Mouse (Mus musculus) cerebellum, postnatal 25 days (tissue): ENCODE results near the gene Pnp.
"Not testable (repeated sequence)": the region's sequence is repeated elsewhere in the genome, so short reads cannot be mapped to it uniquely, and the experiment has no call there.

Experiments used
- DNase-seq, 2 experiments: peaks; one replicate each; pipeline ENCODE4 v3.0.0; 2021; ENCODE audit warnings: mixed read lengths in 2 of 2

Pnp gene

GRCm38 (mm10) chr14:50931493-50932020, 675 bp downstream of the Pnp start:
- DNase-seq = no peak

GRCm38 (mm10) chr14:50936649-50937048, 5.8 kb downstream of the Pnp start:
- DNase-seq = no peak

- no peak for DNase-seq
Observed at GRCm38 (mm10) chr14:50938119-50938908, 7.4 kb downstream of the Pnp start.

- no peak for DNase-seq
Observed at GRCm38 (mm10) chr14:50938940-50939339, 8.1 kb downstream of the Pnp start.

- DNase-seq = peak; percentile 93 to 95
Observed at GRCm38 (mm10) chr14:50943932-50944667, 13.2 kb downstream of the Pnp start, which contains the start of gene Gm49342. Gene Gm49342 (plus strand): TSS chr14:50944517.

GRCm38 (mm10) chr14:50944668-50945033, 13.8 kb downstream of the Pnp start:
- DNase-seq = not testable (repeated sequence)

- not testable (repeated sequence) for DNase-seq
Observed at GRCm38 (mm10) chr14:50945081-50945480, 14.2 kb downstream of the Pnp start.

- DNase-seq = not testable (repeated sequence)
Observed at GRCm38 (mm10) chr14:50945526-50945925, 14.6 kb downstream of the Pnp start.

- no peak for DNase-seq
Observed at GRCm38 (mm10) chr14:50955487-50955886, 24.6 kb downstream of the Pnp start.

- peak; percentile 60 to 73 for DNase-seq
Observed at GRCm38 (mm10) chr14:50955942-50956508, 25.1 kb downstream of the Pnp start, which contains the start of gene Pnp2. Gene Pnp2 (plus strand): TSS chr14:50955992.

GRCm38 (mm10) chr14:50956724-50957123, 25.8 kb downstream of the Pnp start:
- DNase-seq = not testable (repeated sequence)

GRCm38 (mm10) chr14:50957146-50957545, 26.3 kb downstream of the Pnp start:
- DNase-seq = not testable (repeated sequence)

GRCm38 (mm10) chr14:50958289-50958995, 27.6 kb downstream of the Pnp start:
- DNase-seq = not testable (repeated sequence)

GRCm38 (mm10) chr14:50968216-50968980, 37.5 kb downstream of the Pnp start:
- DNase-seq = no peak

- DNase-seq = no peak
Observed at GRCm38 (mm10) chr14:50969041-50969440, 38.2 kb downstream of the Pnp start.

- DNase-seq = peak; percentile 30 to 52
Observed at GRCm38 (mm10) chr14:50969558-50970544, 39.0 kb downstream of the Pnp start.

- DNase-seq = no peak
Observed at GRCm38 (mm10) chr14:50970822-50971221, 39.9 kb downstream of the Pnp start.

- DNase-seq = not testable (repeated sequence)
Observed at GRCm38 (mm10) chr14:50973054-50973453, 42.2 kb downstream of the Pnp start.

- DNase-seq = no peak
Observed at GRCm38 (mm10) chr14:50973700-50974099, 42.8 kb downstream of the Pnp start.

- DNase-seq = no peak
Observed at GRCm38 (mm10) chr14:50975001-50975400, 44.1 kb downstream of the Pnp start.
